Mouse (Mus musculus): Measurements from ENCODE around the gene Poglut1.

- TF ChIP-seq POLR2A (IDR thresholded peaks at IDR 0.05; ENCODE audit: borderline replicate concordance, extremely low read depth, low read depth, low read length) (no peak), CTCF (IDR thresholded peaks at IDR 0.05; ENCODE audit: insufficient read depth, low read length) (no peak)
Measured at GRCm38 (mm10) chr16:38503528-38503927, 46.5 kb downstream of the Poglut1 start.
